Comparison of ENCODE assay signal across 17 mouse cellular contexts in the genomic region with DNA sequence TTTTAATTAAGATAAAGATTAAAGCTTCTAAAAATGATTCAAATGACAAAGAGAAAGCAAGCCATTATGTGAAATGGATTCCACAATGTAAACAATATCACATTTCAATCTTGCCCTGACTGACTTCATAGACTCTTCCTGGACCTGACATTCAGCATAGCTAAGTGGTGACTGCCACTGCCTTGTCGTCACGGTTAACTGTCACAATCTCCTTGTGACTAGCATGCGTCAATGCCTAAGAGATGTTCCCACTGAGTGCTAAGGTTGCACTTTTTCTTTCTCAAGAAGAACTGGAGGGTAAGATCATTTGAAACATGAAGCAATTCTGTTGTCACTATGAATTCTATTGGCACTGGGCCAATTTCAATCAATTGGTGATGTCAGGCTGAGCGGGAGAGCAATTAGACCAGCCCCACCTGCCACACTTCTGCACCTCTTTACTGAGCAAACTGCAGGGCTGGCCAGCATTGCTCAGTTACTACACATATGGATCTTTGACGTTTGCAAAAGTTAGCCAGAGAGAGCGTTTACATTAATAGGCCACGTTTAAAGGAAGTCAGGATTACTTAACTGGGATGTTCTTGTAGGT.
DNase-seq lines count a peak whose midpoint lies in the region; ATAC-seq and TF ChIP-seq lines count a peak whose summit lies in the region.
"Had no signal": no experiment of that assay in that cellular context is flagged by ENCODE, and none has a peak within 500 bp of the region (broad histone marks: within the 10 kb centered on the region; RNA-seq: fewer than 3 reads in every experiment).

No protein-coding gene starts in this region.

- peak; percentile 1 for DNase-seq in kidney, postnatal 0 days (ENCODE audit: low spot score)
- DNase-seq in NIH3T3 (ENCODE audit: low read depth) = peak; percentile 4
- DNase-seq in embryonic facial prominence, embryonic 14.5 days (ENCODE audit: low spot score) = peak; percentile 22
- no peak for DNase-seq in heart, adult 11 months
- no peak for DNase-seq in left cerebral cortex, postnatal 4 days
- DNase-seq: gastrocnemius, postnatal 25 days; kidney, adult 11 months; layer of hippocampus, adult 9-11 months; liver, embryonic 13.5 days; thymus, postnatal 36 days had no signal

- ATAC-seq in kidney, postnatal 0 days (replicated peaks; ENCODE audit: low FRiP score, low read depth) = no peak
- ATAC-seq in kidney, embryonic 15.5 days (replicated peaks; ENCODE audit: low FRiP score) = no peak
- peak; percentile 70 for ATAC-seq in embryonic facial prominence, embryonic 14.5 days (ENCODE audit: low read depth)
- ATAC-seq in megakaryocyte progenitor cell, adult 5-6 weeks (replicated peaks; ENCODE audit: poor library complexity) = peak; percentile 50; the same call in 1 of the 2 replicates
- ATAC-seq: activated CD4-positive, CD25-positive, alpha-beta regulatory T cell, adult 4 months; midbrain, embryonic 13.5 days had no signal

- H3K4me2 ChIP-seq in kidney, postnatal 0 days (ENCODE audit: low read length) = no peak overlapping the region
- no peak overlapping the region for H3K4me2 ChIP-seq in kidney, embryonic 15.5 days
- no peak overlapping the region for H3K4me2 ChIP-seq in embryonic facial prominence, embryonic 14.5 days (ENCODE audit: low read depth, low read length)
- H3K4me2 ChIP-seq: embryonic facial prominence, embryonic 12.5 days; heart, embryonic 12.5 days; liver, embryonic 13.5 days; midbrain, embryonic 13.5 days had no signal

- no peaks in the 10 kb centered on the region for H3K9me3 ChIP-seq in kidney, postnatal 0 days (replicated peaks; ENCODE audit: low read length)
- no peaks in the 10 kb centered on the region for H3K9me3 ChIP-seq in kidney, embryonic 15.5 days (replicated peaks)
- no peaks in the 10 kb centered on the region for H3K9me3 ChIP-seq in embryonic facial prominence, embryonic 14.5 days (ENCODE audit: control insufficient read depth, low read length)
- H3K9me3 ChIP-seq: embryonic facial prominence, embryonic 12.5 days; heart, embryonic 12.5 days; liver, embryonic 13.5 days; midbrain, embryonic 13.5 days had no signal

- H3K4me3 ChIP-seq in kidney, postnatal 0 days (replicated peaks; ENCODE audit: low read depth, low read length) = no peak overlapping the region
- H3K4me3 ChIP-seq in kidney, embryonic 15.5 days (replicated peaks) = no peak overlapping the region
- H3K4me3 ChIP-seq in embryonic facial prominence, embryonic 14.5 days (ENCODE audit: low read depth, low read length) = no peak overlapping the region
- H3K4me3 ChIP-seq: embryonic facial prominence, embryonic 12.5 days; heart, embryonic 12.5 days; liver, embryonic 13.5 days; midbrain, embryonic 13.5 days had no signal

- no peaks in the 10 kb centered on the region; the same call in 1 of the 2 replicates for H3K36me3 ChIP-seq in kidney, postnatal 0 days (ENCODE audit: insufficient read depth, low read length)
- H3K36me3 ChIP-seq in kidney, embryonic 15.5 days = no peaks in the 10 kb centered on the region
- no peaks in the 10 kb centered on the region for H3K36me3 ChIP-seq in embryonic facial prominence, embryonic 14.5 days (ENCODE audit: control insufficient read depth, insufficient read depth, low read length)
- H3K36me3 ChIP-seq: embryonic facial prominence, embryonic 12.5 days; heart, embryonic 12.5 days; liver, embryonic 13.5 days; midbrain, embryonic 13.5 days had no signal

- WGBS in kidney, postnatal 0 days = 64% methylated on average over 7 of the region's 7 CpGs
- 68% methylated on average over 7 of the region's 7 CpGs for WGBS in kidney, embryonic 15.5 days
- WGBS in embryonic facial prominence, embryonic 14.5 days = 46% methylated on average over 7 of the region's 7 CpGs

- H3K4me1 ChIP-seq in kidney, postnatal 0 days (replicated peaks; ENCODE audit: insufficient read depth, low read length) = no peaks in the 10 kb centered on the region
- no peaks in the 10 kb centered on the region for H3K4me1 ChIP-seq in kidney, embryonic 15.5 days
- H3K4me1 ChIP-seq in embryonic facial prominence, embryonic 14.5 days (ENCODE audit: control insufficient read depth, insufficient read depth, low read length) = no peaks in the 10 kb centered on the region
- H3K4me1 ChIP-seq: embryonic facial prominence, embryonic 12.5 days; liver, embryonic 13.5 days; midbrain, embryonic 13.5 days had no signal

- no peak overlapping the region for H3K9ac ChIP-seq in kidney, postnatal 0 days (ENCODE audit: low read depth, low read length)
- H3K9ac ChIP-seq in kidney, embryonic 15.5 days = no peak overlapping the region
- H3K9ac ChIP-seq in embryonic facial prominence, embryonic 14.5 days (ENCODE audit: low read depth, low read length) = no peak overlapping the region
- H3K9ac ChIP-seq: embryonic facial prominence, embryonic 12.5 days; heart, embryonic 12.5 days; liver, embryonic 13.5 days; midbrain, embryonic 13.5 days had no signal

- H3K27ac ChIP-seq in kidney, postnatal 0 days = no peak overlapping the region
- H3K27ac ChIP-seq in kidney, embryonic 15.5 days = no peak overlapping the region
- no peak overlapping the region for H3K27ac ChIP-seq in embryonic facial prominence, embryonic 14.5 days (replicated peaks; ENCODE audit: low read depth, low read length)
- H3K27ac ChIP-seq: embryonic facial prominence, embryonic 12.5 days; liver, embryonic 13.5 days; midbrain, embryonic 13.5 days had no signal

- no peaks in the 10 kb centered on the region for H3K27me3 ChIP-seq in kidney, postnatal 0 days (ENCODE audit: insufficient read depth, low read length)
- H3K27me3 ChIP-seq in kidney, embryonic 15.5 days = peaks cover 31% of the 10 kb centered on the region
- no peaks in the 10 kb centered on the region; the same call in 1 of the 2 replicates for H3K27me3 ChIP-seq in embryonic facial prominence, embryonic 14.5 days (replicated peaks; ENCODE audit: control insufficient read depth, insufficient read depth, low read length)
- H3K27me3 ChIP-seq: CH12.LX; embryonic facial prominence, embryonic 12.5 days; heart, embryonic 12.5 days; liver, embryonic 13.5 days; midbrain, embryonic 13.5 days had no signal

- intact Hi-C loops in left cerebral cortex, postnatal 4 days (cut with DNase I) = no loop called here

- TF ChIP-seq CTCF in kidney, postnatal 0 days (IDR thresholded peaks at IDR 0.05; ENCODE audit: low read depth) = no peak

Comparison
In these comparisons a context has a peak if more than half of its experiments do, and no peak if none do; other contexts are left out.
1. ATAC-seq: peak in embryonic facial prominence, embryonic 14.5 days (single experiment) and megakaryocyte progenitor cell, adult 5-6 weeks (single experiment); none in kidney, postnatal 0 days (single experiment) and kidney, embryonic 15.5 days (single experiment).
2. DNase-seq: peak in kidney, postnatal 0 days (single experiment), NIH3T3 (single experiment) and embryonic facial prominence, embryonic 14.5 days (single experiment); none in heart, adult 11 months (single experiment) and left cerebral cortex, postnatal 4 days (single experiment).